Mouse (Mus musculus) forebrain, embryonic 13.5 days (tissue): Measurements from ENCODE around the gene Uba5. TPM values are rescaled to one million over a fixed set of nuclear protein-coding genes. Genes with fewer than 3 reads are reported as not detected.

Experiments
- ATAC-seq: fragments of 200-750 bp; cut with Nextera tagmentation; 2 replicates; pipeline ENCODE4 v1.8.0; 2017
- H3K27ac ChIP-seq: fragments of 300-500 bp; sonication (generic); 2 replicates; pipeline ENCODE4 v1.5.1; 2015; ENCODE audit warnings: inconsistent platforms, mild to moderate bottlenecking, moderate library complexity
- H3K27me3 ChIP-seq: fragments of 300-500 bp; sonication (generic); 2 replicates; pipeline ENCODE4 v1.6.1; 2015; ENCODE audit warnings: mild to moderate bottlenecking, inconsistent platforms
- H3K36me3 ChIP-seq: fragments of 300-500 bp; sonication (generic); 2 replicates; pipeline ENCODE4 v1.6.1; 2015; ENCODE audit warnings: mild to moderate bottlenecking, inconsistent platforms; ENCODE audit not compliant: poor library complexity, severe bottlenecking
- H3K4me1 ChIP-seq: fragments of 300-500 bp; sonication (generic); 2 replicates; pipeline ENCODE4 v1.6.1; 2015; ENCODE audit warnings: inconsistent platforms
- H3K4me2 ChIP-seq: fragments of 300-500 bp; sonication (generic); 2 replicates; pipeline ENCODE4 v1.6.1; 2015; ENCODE audit warnings: inconsistent platforms, mild to moderate bottlenecking, moderate library complexity
- H3K4me3 ChIP-seq: fragments of 300-500 bp; sonication (generic); 2 replicates; pipeline ENCODE4 v1.5.1; 2015; ENCODE audit warnings: mild to moderate bottlenecking, inconsistent platforms
- H3K9ac ChIP-seq: fragments of 300-500 bp; sonication (generic); 2 replicates; pipeline ENCODE4 v1.6.1; 2015; ENCODE audit warnings: mild to moderate bottlenecking, inconsistent platforms
- H3K9me3 ChIP-seq: fragments of 300-500 bp; sonication (generic); replicated peaks from 2 replicates; pipeline ENCODE4 v1.6.1; 2016; ENCODE audit warnings: inconsistent platforms
- WGBS: fragments of 180-500 bp; shearing (Covaris S2); methylation state at CpG from one replicate; pipeline ENCODE4 v1.1.7; 2015; 5-methylcytosine and 5-hydroxymethylcytosine counted together
- polyA plus RNA-seq: library from polyadenylated mRNA; unstranded; fragments of >200 nt; fragmentation: Nextera tagmentation; extraction: Ambion mirVana; gene quantifications from 2 replicates; pipeline ENCODE4 v1.2.1, GENCODE M21; 2015

The Uba5 gene
- polyA plus RNA-seq = 51.4 and 57.5 TPM in 2 replicates

GRCm38 (mm10) chr9:104062430-104063243 is at the start of gene Uba5:
Gene Uba5 (minus strand): TSS chr9:104063134.
- H3K4me3 ChIP-seq = peak within 1 kb of the TSS; percentile 98
- H3K9me3 ChIP-seq = no peaks in the 10 kb centered on the region
- peak within 1 kb of the TSS; percentile 89 for H3K9ac ChIP-seq
- H3K36me3 ChIP-seq = peaks cover 25% of the 10 kb centered on the region
- peak within 1 kb of the TSS; percentile 95 for H3K4me2 ChIP-seq
- ATAC-seq = peak; percentile 81
- no peaks in the 10 kb centered on the region for H3K27me3 ChIP-seq
- H3K4me1 ChIP-seq = peaks cover 21% of the 10 kb centered on the region
- H3K27ac ChIP-seq = peak within 1 kb of the TSS; percentile 57
- 1% methylated on average over 59 of the region's 59 CpGs for WGBS

GRCm38 (mm10) chr9:104109151-104109550 is 46.2 kb upstream of the Uba5 start:
- ATAC-seq = no peak
- 97% methylated on average over 5 of the region's 5 CpGs for WGBS
- Histone ChIP-seq H3K27me3 (no peaks in the 10 kb centered on the region), H3K9ac (no peak overlapping the region), H3K4me2 (no peak overlapping the region), H3K9me3 (0 out of 2 replicates have a peak, but pooled peaks cover 3% of the 10 kb centered on the region), H3K4me3 (no peak overlapping the region), H3K36me3 (no peaks in the 10 kb centered on the region), H3K27ac (no peak overlapping the region), H3K4me1 (no peaks in the 10 kb centered on the region)

GRCm38 (mm10) chr9:104108571-104109143 is 45.7 kb upstream of the Uba5 start:
- WGBS = 74% methylated on average over 2 of the region's 2 CpGs
- no peaks in the 10 kb centered on the region for H3K27me3 ChIP-seq
- no peak overlapping the region for H3K4me3 ChIP-seq
- no peak overlapping the region for H3K27ac ChIP-seq
- no peak overlapping the region for H3K4me2 ChIP-seq
- H3K4me1 ChIP-seq = no peaks in the 10 kb centered on the region
- H3K36me3 ChIP-seq = no peaks in the 10 kb centered on the region
- ATAC-seq = no peak
- H3K9ac ChIP-seq = no peak overlapping the region
- H3K9me3 ChIP-seq = 0 out of 2 replicates have a peak, but pooled peaks cover 3% of the 10 kb centered on the region

GRCm38 (mm10) chr9:104107482-104107881 is 44.5 kb upstream of the Uba5 start:
- peaks cover 7% of the 10 kb centered on the region; the same call in 1 of the 2 replicates for H3K4me1 ChIP-seq
- no peaks in the 10 kb centered on the region for H3K36me3 ChIP-seq
- H3K27me3 ChIP-seq = no peaks in the 10 kb centered on the region
- H3K27ac ChIP-seq = no peak overlapping the region
- 84% methylated on average over 6 of the region's 6 CpGs for WGBS
- no peak overlapping the region for H3K4me3 ChIP-seq
- no peak for ATAC-seq
- H3K9ac ChIP-seq = no peak overlapping the region
- H3K9me3 ChIP-seq = 0 out of 2 replicates have a peak, but pooled peaks cover 3% of the 10 kb centered on the region
- no peak overlapping the region for H3K4me2 ChIP-seq

GRCm38 (mm10) chr9:104106930-104107329 is 44.0 kb upstream of the Uba5 start:
- 89% methylated on average over 9 of the region's 9 CpGs for WGBS
- no peaks in the 10 kb centered on the region for H3K36me3 ChIP-seq
- no peak overlapping the region for H3K4me3 ChIP-seq
- H3K27ac ChIP-seq = no peak overlapping the region
- H3K4me1 ChIP-seq = peaks cover 9% of the 10 kb centered on the region; the same call in 1 of the 2 replicates
- no peak for ATAC-seq
- no peak overlapping the region for H3K9ac ChIP-seq
- H3K9me3 ChIP-seq = 0 out of 2 replicates have a peak, but pooled peaks cover 3% of the 10 kb centered on the region
- H3K27me3 ChIP-seq = no peaks in the 10 kb centered on the region
- no peak overlapping the region for H3K4me2 ChIP-seq

- H3K9ac ChIP-seq = no peak overlapping the region
- ATAC-seq = no peak
- no peak overlapping the region for H3K4me2 ChIP-seq
- H3K4me3 ChIP-seq = no peak overlapping the region
- no peaks in the 10 kb centered on the region for H3K36me3 ChIP-seq
- H3K4me1 ChIP-seq = peaks cover 9% of the 10 kb centered on the region; the same call in 1 of the 2 replicates
- WGBS = 84% methylated on average over 2 of the region's 2 CpGs
- H3K27me3 ChIP-seq = no peaks in the 10 kb centered on the region
- H3K27ac ChIP-seq = no peak overlapping the region
- H3K9me3 ChIP-seq = no peaks in the 10 kb centered on the region
Measured at GRCm38 (mm10) chr9:104104986-104105385, 42.1 kb upstream of the Uba5 start.

GRCm38 (mm10) chr9:104102901-104103300 is 40.0 kb upstream of the Uba5 start:
- Histone ChIP-seq H3K27ac (no peak overlapping the region), H3K27me3 (no peaks in the 10 kb centered on the region), H3K36me3 (no peaks in the 10 kb centered on the region), H3K4me2 (no peak overlapping the region), H3K9me3 (no peaks in the 10 kb centered on the region), H3K4me3 (no peak overlapping the region), H3K4me1 (peaks cover 9% of the 10 kb centered on the region; the same call in 1 of the 2 replicates), H3K9ac (no peak overlapping the region)
- no peak for ATAC-seq
- 11% methylated on average over 2 of the region's 2 CpGs for WGBS

GRCm38 (mm10) chr9:104102301-104102700 is 39.4 kb upstream of the Uba5 start:
- Histone ChIP-seq H3K27me3 (no peaks in the 10 kb centered on the region), H3K9me3 (no peaks in the 10 kb centered on the region), H3K36me3 (no peaks in the 10 kb centered on the region), H3K4me1 (peaks cover 9% of the 10 kb centered on the region; the same call in 1 of the 2 replicates), H3K27ac (no peak overlapping the region), H3K4me2 (no peak overlapping the region), H3K9ac (no peak overlapping the region), H3K4me3 (no peak overlapping the region)
- 27% methylated on average over 6 of the region's 6 CpGs for WGBS
- ATAC-seq = no peak

GRCm38 (mm10) chr9:104101458-104101857 is 38.5 kb upstream of the Uba5 start:
- Histone ChIP-seq H3K27ac (no peak overlapping the region), H3K4me3 (no peak overlapping the region), H3K4me1 (peaks cover 9% of the 10 kb centered on the region; the same call in 1 of the 2 replicates), H3K9me3 (no peaks in the 10 kb centered on the region), H3K36me3 (no peaks in the 10 kb centered on the region), H3K27me3 (no peaks in the 10 kb centered on the region), H3K9ac (no peak overlapping the region), H3K4me2 (no peak overlapping the region)
- WGBS = 27% methylated on average over 3 of the region's 3 CpGs
- ATAC-seq = no peak

GRCm38 (mm10) chr9:104100822-104101221 is 37.9 kb upstream of the Uba5 start:
- H3K27ac ChIP-seq = no peak overlapping the region
- no peaks in the 10 kb centered on the region for H3K9me3 ChIP-seq
- ATAC-seq = no peak
- whole genome bisulfite sequencing = 61% methylated on average over 7 of the region's 7 CpGs
- peaks cover 9% of the 10 kb centered on the region; the same call in 1 of the 2 replicates for H3K4me1 ChIP-seq
- no peak overlapping the region for H3K4me2 ChIP-seq
- H3K4me3 ChIP-seq = no peak overlapping the region
- no peaks in the 10 kb centered on the region for H3K27me3 ChIP-seq
- H3K9ac ChIP-seq = no peak overlapping the region
- no peaks in the 10 kb centered on the region for H3K36me3 ChIP-seq

GRCm38 (mm10) chr9:104099060-104099459 is 36.1 kb upstream of the Uba5 start:
- no peak overlapping the region for H3K4me2 ChIP-seq
- ATAC-seq = no peak
- no peaks in the 10 kb centered on the region for H3K36me3 ChIP-seq
- 92% methylated on average over 11 of the region's 11 CpGs for WGBS
- no peak overlapping the region for H3K27ac ChIP-seq
- peaks cover 9% of the 10 kb centered on the region; the same call in 1 of the 2 replicates for H3K4me1 ChIP-seq
- H3K9ac ChIP-seq = no peak overlapping the region
- H3K27me3 ChIP-seq = no peaks in the 10 kb centered on the region
- H3K4me3 ChIP-seq = no peak overlapping the region
- H3K9me3 ChIP-seq = no peaks in the 10 kb centered on the region

GRCm38 (mm10) chr9:104098256-104098655 is 35.3 kb upstream of the Uba5 start:
- Histone ChIP-seq H3K9ac (no peak overlapping the region), H3K9me3 (no peaks in the 10 kb centered on the region), H3K4me1 (peaks cover 9% of the 10 kb centered on the region; the same call in 1 of the 2 replicates), H3K4me2 (no peak overlapping the region), H3K4me3 (no peak overlapping the region), H3K27ac (no peak overlapping the region), H3K27me3 (no peaks in the 10 kb centered on the region), H3K36me3 (no peaks in the 10 kb centered on the region)
- no peak for ATAC-seq
- WGBS = 85% methylated on average over 5 of the region's 5 CpGs
